Mouse (Mus musculus): ENCODE measurements at regions not wholly inside any gene's neighbourhood (a gene's known extent, or its start where the extent isn't known, plus 50 kb on each side); places are given as distances from the start of the nearest gene placed in this dataset.

DNA sequence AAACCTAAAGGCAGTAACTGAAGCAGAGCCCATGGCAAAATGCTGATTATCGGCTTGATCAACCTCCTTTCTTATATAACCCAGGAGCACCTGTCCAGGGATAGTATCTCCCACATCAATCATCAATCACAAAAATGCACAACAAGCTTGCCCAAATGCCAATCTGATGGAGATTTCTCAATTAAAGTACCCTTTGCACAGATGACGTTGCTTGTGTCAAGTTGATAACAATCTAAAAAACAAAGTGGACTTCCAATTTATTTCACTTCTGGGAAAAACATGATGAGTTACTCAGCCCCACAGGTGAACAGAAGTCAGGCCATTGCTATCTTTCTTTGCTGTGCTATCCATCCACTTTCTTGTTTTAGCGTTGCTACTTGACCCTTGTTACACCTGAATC lies 144.5 kb upstream of the Tle4 start:
- DNase-seq: no peak

DNA sequence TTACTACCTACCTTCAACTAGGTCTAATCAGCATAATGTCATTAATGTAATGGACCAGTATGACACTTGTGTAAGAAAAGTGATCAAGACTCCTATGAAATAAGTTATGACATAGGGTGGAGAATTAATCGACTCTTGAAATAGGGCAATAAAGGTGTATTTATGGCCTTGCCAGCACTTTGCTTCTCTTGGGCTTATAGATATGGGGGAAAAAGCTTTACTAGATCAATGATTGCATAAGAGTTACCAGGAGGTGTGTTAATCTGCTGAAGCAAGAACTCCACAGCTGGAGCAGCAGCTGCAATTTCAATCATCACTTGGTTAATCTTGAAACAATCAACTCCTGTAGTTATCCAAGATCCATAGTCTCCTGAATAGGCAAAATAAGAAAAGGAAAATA lies 143.1 kb upstream of the Tle4 start:
- no peak for DNase-seq

DNA sequence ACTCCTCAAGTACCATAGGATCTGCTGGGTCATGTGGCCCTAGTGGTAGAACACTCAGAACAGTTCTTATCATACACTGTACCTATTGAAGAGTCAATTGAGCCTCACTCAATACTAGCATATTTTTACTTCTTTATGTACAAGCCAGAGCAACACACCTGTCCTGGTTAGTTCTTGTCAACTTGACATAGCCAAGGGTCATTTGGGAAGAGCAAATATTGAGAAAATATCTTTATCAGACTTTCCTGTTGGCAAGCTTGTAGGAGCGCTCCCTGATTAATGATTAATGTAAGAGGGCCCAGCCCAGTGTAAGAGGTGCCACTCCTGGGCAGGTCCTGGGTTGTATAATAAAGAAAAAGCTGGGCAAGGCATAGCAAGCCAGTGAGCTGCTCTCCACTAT lies 142.3 kb upstream of the Tle4 start:
- no peak for DNase-seq

DNA sequence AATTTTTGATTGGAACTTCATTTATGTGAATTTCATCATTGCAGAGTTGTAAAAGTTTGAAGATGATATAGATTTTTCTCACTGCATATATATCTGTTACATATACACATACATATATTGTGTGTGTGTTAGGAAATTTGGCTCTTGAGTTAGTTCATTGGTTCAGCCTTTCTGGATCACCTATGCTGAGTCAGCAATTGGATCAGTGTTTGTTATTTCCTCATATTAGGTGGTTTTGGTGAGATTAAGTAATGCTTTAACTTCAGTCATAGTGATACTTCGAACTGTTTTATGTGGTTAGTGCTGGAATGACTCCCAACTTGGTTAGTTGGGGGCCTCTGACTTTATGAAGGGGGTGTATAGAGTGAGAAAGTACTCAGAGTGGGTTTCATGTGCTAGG lies 138.7 kb upstream of the Tle4 start:
- DNase-seq: no peak

DNA sequence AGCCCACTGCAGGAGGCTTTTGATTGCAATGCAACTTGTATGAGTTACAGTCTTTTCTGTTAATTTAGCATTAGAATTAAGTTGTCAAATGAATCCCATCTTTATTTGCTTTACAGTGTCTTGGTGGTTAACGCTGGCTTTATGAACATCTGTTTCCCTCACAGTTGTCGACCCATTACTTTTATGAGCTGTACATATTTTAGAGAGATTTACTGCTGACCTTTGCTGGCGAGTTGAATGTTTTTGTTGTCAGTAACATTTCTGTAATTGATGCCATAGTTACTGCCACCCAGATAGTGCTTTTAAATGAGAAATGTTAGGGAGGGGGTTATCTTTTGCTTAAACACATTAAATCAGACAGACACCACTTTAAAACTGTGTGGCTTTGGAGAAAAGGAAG lies 127.5 kb upstream of the Tle4 start:
- no peak for DNase-seq

DNA sequence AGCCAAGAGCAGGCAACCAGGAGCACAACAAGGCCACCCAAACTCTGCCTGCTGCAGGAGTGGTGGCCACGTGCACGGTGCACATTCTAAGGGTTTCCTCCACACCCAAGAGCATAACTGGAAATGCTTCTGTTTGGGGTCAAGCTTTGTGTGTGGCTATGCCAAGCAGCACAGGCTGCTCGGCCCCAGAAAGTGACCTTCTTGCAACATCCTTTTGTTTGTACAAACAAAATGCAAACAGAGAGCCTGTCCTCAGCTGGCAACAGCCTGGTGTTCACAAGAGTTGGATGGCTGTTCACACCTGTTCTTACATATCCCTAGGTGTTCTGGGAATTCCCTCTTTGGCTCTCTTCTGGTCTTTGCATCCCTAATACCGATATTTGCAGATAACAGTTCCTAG lies 126.8 kb upstream of the Tle4 start:
- no peak for DNase-seq

DNA sequence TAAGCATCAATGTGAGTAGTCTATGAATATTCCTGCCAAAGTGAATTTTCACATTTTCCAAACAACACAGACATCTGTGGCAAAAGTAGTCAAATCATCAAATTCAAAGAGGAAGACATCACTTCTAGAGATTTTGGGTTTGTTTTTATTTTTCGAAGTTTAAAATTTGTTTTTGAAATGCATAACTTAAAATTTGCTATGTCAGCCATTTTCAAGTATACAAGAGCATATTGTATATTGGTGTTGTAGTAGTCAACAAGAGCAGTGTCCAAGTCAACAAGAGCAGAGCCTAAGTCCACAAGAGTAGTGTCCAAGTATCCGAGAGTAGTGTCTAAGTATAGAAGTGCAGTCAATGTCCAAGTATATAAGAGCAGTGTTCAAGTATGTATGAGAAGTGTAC lies 107.9 kb upstream of the Tle4 start:
- no peak for DNase-seq

DNA sequence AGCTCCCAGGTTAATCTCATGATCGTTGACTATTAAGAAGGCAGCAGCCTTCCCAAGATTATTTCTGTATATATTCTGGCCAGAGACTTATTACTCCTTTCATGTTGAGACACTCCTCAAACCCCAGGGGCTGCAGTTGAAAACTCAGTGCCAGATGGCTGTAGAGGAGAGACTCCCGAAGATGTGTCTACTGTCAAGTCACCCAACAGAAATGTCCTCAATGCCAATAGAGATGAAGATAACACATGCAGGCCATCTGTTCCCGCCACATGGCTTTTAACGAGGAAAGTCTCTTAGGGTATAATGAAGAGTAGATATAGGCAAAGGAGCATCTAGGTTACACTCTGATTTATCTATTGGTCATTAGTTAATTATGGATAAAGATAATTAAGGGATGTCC lies 103.3 kb upstream of the Tle4 start:
- no peak for DNase-seq

DNA sequence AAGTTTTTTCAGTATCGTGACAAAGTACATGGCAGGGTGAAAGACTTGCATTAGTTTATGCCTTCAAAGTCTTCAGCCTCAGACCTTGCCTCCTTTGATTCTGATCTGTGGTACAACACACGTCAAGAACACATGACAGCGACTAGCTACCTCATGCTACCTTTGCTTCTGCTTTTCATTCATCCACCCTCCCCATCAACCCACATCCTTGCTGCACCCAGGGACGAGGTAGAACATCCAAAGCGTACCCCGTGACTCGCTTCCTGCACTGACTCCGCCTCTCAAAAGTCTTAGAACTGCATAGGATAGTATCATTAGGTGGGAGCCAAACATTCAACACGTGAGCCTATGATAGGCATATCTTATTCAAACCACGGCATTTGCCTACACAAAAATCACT lies 97.5 kb upstream of the Tle4 start:
- DNase-seq: peak; percentile 49

DNA sequence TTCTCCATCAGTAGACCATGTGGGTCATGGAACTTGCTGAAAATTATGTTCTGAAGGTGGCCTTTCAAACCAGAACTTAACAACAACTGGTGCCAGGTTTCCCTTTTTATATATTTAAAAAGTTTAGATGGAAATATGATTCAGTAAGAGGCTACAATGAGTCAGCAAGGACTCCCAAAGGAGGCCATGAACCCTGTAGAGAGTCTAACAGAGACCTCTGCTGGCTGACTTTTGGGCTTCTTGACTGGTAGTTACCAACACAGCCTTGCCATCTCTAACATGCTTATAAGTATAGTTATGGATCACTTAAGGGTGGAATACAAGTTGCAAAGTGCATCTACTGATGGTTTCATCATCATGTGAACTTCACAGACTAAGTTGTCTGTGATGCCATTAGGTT lies 94.3 kb upstream of the Tle4 start:
- DNase-seq: peak; percentile 36

DNA sequence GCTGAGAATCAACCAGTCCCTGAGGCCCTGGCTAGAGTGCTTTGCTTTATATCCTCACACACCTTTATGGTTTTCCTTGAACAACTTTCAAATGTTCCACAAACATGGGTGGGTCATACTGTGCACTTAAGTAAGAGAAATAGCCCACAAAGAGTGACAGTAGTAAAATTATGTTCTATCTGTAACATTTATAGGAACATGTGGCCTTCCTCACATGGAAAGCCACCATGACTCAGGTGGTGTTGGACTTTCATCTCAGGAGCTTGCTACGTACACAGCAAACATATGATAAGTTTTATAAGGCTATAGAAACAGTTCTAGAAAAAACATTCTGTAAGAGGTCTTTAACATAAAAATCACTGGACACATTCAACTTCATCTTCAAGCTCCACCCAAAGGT lies 87.8 kb upstream of the Tle4 start:
- DNase-seq: no peak

DNA sequence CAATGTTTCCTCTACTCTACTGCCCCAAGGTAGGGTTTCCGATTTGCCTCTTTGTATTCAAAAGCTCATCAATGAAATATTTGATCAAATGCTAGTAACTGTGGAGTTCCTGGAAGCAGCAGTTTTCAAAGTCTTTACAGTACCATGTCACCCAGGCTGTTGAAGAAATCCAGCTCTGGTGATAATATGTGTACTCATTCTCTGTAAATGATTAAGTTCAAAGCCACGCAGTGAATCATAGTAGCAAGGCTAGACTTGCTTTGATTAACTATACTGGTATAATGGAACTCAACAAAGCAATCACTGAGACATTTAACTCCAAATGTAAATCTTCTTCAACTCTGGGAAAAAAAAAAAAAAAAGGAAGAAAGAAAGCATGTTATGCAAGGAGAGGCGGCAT lies 86.8 kb upstream of the Tle4 start:
- no peak for DNase-seq

DNA sequence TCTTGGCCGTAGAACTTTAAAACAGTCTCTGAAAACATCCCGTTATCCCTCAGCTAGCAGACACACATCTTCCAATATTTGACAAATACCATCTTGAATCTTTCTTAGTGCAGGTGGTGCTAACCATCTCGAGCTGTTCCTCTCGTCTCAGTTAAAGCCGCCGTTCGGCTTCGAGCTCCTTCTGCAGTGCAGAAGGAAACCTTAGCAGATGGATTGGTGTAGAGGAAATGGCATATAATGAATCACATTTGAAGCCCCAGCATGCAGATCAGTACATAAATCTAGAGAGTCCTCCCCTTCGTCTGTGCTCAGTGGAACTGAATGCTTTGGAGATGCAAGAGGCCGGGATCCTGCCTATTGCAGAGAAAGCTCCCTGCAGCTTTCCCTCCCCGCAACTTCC lies 83.5 kb upstream of the Tle4 start:
- no peak for DNase-seq

DNA sequence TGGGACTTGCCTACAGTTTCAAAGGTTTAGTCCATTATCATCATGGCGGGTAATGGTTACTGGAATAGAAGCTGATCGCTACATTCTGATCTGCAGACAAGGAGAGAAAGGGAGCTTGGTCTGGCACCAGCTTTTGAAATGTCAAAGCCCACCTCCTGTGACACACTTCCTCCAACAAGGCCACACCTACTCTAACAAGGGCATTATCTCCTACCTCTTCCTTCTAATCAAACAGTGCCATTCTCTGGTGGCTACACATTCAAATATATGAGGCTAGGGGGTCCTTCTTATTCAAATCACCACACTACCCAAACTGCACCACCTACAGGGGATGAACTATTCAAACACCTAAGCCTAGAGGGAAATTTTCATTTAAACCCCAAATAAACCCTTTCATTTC lies 81.9 kb upstream of the Tle4 start:
- no peak for DNase-seq

DNA sequence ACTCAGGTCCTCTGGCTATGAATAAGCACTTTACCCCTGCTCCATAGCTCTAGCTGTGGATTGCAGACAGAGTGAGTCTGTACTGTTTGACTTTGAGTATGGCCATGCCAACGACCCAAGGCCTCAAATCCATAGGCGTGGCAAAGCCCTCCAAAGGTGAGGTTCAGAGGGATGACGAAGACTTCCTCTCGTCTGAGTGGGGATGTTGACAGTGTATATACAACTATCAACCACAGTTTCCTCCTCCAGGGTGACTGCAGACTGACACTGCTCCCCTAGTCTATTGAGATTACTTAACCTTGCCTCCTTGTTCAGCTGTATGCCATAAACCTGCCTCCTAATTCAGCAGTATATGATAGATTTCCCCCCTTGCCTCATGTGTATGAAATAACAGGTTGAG lies 80.7 kb upstream of the Tle4 start:
- DNase-seq: no peak

DNA sequence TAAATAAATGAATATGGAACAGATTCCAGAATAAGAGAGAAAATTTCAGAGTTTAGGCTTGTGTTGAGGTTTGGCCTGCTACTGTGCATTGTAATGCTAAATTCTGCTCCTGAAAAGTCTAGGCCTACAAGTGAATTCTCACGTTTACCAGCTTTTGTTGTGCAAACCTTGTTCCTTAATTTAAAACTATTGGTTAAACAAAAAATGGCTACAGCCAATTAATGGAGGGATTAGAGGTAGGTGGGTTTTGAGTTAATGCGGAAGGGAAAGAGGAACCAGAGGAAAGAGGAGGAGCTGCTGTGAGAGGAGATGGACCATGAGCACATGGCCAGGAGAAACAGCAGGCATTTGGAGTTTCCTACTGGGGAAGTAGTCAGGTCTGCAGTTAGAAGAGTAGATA lies 79.1 kb upstream of the Tle4 start:
- no peak for DNase-seq

DNA sequence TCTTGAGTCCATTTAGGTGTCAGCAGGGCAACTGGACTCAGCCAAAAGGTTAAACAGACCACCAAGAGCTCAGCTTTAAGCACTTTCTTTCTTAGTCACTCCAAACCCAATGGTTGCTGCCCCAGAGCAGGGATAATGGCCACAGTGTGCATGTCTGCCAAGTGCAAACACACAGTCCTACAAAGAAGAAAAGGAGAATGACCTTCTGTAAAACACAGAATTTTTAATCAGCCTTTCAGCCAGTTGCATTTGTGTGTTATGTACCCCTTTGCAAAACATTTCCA lies 72.9 kb upstream of the Tle4 start:
- DNase-seq: no peak

DNA sequence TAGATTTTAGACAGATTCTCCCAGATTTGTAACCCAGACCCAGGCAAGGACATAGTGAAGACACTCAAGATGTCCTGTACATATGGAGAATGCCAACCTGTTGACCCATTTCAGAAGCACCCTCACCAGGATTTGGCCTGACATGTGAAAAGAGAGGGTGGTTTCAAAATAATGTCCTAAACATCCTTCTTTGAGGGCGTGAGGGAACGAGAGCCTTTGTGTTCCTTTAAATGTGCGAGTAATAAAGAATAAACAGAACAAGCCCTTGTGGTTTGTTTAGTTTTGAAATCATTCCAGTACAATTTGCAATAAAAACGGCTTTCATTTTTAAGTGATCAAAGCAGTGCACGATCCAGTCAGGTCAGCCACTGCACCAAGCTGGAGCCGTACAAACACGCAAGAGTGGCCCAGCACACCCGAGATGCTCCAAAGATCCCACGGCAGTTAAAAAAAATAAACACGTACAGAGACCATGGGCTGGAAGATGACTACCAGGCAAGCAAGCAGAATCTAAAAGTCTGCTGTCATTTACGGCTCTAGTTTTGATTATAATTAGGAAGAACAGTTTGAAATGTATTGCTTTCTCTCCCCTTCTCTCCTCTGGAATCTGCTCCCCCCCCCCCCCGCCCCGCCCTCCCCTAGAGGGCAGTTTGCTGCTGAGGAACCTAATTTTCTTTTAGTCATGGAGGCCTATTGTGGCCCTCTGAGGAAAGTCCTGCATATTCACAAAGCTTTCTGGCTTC lies 72.4 kb upstream of the Tle4 start:
- DNase-seq: no peak

DNA sequence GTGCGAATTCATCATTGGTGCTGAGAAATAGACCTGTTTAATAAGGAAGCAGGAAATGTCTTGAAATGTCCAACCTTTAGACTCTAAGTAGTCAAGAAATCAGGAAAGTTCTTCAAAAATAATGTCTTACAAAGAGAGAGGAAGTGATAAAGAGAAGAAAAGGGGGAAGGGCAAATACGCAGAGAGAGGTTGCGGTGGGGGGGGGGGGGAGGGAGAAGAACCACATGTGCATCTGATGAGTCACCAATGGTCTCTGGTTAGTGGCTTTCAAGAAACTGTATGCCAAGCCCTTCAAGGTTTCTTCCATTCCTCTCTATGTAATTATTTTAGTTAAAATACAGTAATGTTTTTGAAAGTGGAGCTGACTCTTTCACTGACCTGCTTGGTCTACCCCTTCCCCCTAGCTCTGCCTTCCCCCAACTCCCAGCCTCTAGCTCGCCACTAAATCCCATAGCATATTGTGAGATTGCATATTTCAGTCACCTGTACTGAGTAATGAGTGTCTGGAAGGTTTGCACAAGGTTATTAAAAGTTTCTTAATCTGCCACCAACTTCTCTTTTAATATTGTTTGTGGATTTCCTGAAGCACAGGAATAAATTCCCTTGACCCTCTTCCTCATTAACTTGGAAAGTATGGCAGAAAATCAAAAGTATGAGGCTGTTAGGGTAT lies 70.8 kb upstream of the Tle4 start:
- no peak for DNase-seq

DNA sequence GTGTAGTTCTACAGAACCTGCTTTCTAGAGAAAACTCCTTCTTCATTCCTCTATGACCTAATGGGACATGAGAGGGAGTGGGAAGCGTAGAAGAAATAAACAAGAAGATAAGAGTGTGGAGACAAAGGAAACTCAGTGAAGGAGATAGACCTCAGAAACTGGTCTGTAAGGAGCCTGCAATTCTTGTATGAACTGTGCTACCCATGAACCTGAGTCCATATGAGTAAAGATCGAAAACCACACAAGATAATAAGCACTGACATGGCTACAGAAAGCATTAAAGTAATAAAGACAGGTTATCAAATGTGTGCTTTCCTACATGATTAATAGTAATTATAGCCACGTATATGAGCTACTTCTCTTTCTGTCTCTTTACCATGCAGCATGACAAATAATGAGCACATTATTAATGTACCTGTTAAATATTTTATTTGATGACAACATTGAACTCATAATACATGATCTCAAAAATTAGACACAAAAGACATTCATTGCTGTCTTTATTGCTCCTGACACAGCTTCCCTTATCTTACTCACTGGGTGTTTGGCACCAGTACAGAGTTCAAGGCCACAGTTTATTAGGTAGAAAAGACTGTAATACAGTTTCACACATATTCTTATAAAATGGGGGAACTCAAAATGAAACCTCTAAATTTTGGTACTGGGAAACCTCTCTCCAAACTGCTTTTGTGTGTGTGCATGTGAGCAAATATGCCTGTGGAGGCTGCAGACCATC lies 67.0 kb upstream of the Tle4 start:
- DNase-seq: no peak

DNA sequence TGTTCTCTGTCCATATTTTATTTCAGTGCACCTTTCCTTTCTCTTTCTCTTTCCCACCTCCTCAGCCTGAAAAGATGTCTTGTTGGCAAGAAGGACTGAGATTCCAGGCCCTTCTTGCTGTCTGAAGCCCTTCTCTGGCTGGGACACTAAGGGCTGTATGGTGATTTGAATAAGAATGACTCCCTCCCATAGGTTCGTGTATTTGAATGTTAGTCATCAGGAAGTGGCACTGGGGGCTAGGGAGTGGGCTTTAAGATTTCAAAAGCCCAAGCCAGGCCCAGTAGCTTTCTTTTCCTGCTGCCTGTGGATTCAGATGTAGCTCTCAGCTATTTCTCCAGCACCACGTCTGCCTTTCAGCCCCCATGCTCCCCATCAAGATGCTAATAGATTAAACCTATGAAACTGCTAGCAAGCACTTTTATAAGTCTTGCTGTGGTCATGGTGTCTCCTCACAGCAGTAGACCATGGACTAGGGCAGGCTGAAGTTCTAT lies 66.3 kb upstream of the Tle4 start:
- DNase-seq: no peak

DNA sequence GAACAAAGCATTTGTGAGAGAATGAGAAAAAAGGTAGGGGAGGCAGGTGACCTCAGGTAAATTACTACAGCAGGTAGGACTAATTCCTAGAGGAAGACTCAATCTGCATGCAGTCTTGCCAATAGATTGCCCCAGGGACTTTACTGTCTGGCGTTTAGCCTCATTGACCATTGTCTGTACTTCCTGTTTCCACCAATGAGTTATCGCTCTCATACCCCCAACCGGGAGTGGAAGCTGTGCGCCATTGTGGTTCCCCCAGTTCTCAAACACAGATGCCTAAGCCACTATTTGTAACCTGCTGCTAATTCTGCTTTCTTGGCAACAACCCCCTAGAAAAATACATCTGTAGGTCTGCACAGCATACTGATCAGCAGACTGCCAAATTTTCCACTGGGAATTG lies 65.5 kb upstream of the Tle4 start:
- no peak for DNase-seq

DNA sequence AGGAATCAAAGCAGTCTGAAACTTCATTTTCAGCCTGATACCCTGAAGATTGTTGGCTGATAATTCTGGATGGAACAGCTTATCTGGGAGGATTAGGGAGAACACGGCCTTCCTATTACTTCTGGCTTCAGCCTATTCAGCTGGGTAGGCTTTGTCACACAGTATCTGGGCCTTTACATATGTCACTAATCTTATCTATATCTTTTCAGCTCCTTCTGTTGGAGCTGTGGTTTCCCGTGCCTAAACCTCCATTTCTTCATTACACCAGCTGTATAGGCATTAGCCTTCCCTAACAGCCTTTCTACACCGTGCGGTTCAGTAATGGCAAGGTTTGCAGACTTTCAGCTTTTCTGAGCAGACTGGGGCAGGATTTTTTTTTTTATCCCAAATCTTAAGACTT lies 61.9 kb upstream of the Tle4 start:
- no peak for DNase-seq

DNA sequence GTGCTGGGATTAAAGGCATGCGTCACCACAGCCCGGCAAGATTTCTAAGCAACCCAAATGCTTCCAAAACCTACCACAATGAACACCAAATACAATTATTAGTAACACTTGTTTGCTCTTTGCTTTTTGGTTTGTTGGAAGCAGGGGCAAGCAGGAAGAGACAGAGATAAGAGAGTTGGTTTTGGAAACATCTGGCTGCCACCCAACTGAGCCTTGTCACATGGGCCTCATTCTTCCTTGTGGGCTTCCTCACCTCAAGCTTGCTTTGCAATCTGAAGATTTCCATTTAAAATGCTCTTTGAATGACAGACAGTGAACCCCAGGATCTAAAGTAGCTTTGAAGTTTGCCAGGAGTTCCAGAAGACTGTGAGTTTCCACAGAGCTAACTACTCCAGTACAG lies 60.6 kb upstream of the Tle4 start:
- DNase-seq: no peak

DNA sequence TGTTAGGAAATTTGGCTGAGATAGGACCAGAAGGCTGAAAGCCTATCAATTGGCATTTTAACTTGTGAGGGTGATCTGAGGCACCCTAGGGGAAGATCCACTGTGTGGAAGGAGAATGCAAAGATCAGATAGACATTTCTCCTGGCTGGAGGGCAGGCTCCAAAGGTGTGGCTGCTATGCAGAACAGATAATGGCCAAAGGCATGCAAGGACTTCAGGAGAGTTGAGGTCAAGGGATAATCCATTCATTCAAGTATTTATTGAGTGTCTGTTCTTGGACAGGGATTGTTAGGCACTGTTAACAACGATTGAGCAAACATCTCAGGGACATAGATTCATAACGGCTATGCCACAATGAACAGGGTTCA lies 58.2 kb upstream of the Tle4 start:
- DNase-seq: no peak

Data from thymus, postnatal 25 days (tissue).